Mouse (Mus musculus): Measurements from ENCODE around the gene Megf11. TPM values are rescaled to one million over a fixed set of nuclear protein-coding genes. Genes with fewer than 3 reads are reported as not detected.

Gene Megf11
- polyA plus RNA-seq, 1 experiment from 2014 or later: 0.11 TPM

GRCm38 (mm10) chr9:64697677-64698076, 312.3 kb downstream of the Megf11 start:
- no peak for DNase-seq
- TF ChIP-seq EP300 (IDR thresholded peaks at IDR 0.05; ENCODE audit: low read depth) (no peak), CTCF (IDR thresholded peaks at IDR 0.05; ENCODE audit: low read depth) (no peak)
- H3K4me3 ChIP-seq (ENCODE audit: low read depth, low read length): no peak overlapping the region
- H3K36me3 ChIP-seq (replicated peaks; ENCODE audit: insufficient read depth, low read length): peaks cover 16% of the 10 kb centered on the region
- no peak overlapping the region for H3K4me2 ChIP-seq (ENCODE audit: low read depth, low read length)
- ATAC-seq: no peak
- H3K27me3 ChIP-seq (ENCODE audit: insufficient read depth, low read length): no peaks in the 10 kb centered on the region
- H3K4me1 ChIP-seq (ENCODE audit: insufficient read depth): peaks cover 7% of the 10 kb centered on the region
- no peak overlapping the region for H3K27ac ChIP-seq (ENCODE audit: low read depth)
- no peak overlapping the region for H3K9ac ChIP-seq (replicated peaks)
- WGBS (ENCODE audit: insufficient replicate concordance): 85% methylated on average over 5 of the region's 5 CpGs
- H3K9me3 ChIP-seq (ENCODE audit: low read length): no peaks in the 10 kb centered on the region

- Histone ChIP-seq H3K27ac (ENCODE audit: low read depth) (no peak overlapping the region), H3K4me1 (ENCODE audit: insufficient read depth) (peaks cover 12% of the 10 kb centered on the region), H3K4me3 (ENCODE audit: low read depth, low read length) (no peak overlapping the region), H3K9ac (replicated peaks) (no peak overlapping the region), H3K36me3 (replicated peaks; ENCODE audit: insufficient read depth, low read length) (peaks cover 16% of the 10 kb centered on the region), H3K27me3 (ENCODE audit: insufficient read depth, low read length) (no peaks in the 10 kb centered on the region), H3K4me2 (ENCODE audit: low read depth, low read length) (no peak overlapping the region), H3K9me3 (ENCODE audit: low read length) (no peaks in the 10 kb centered on the region)
- no peak for ATAC-seq
- DNase-seq: no peak
- 95% methylated on average over 1 of the region's 1 CpGs for WGBS (ENCODE audit: insufficient replicate concordance)
- TF ChIP-seq EP300 (IDR thresholded peaks at IDR 0.05; ENCODE audit: low read depth): no peak
- TF ChIP-seq CTCF (IDR thresholded peaks at IDR 0.05; ENCODE audit: low read depth): no peak
Measured at GRCm38 (mm10) chr9:64698586-64698985, 313.2 kb downstream of the Megf11 start.

- Histone ChIP-seq H3K9ac (replicated peaks) (no peak overlapping the region), H3K27me3 (ENCODE audit: insufficient read depth, low read length) (no peaks in the 10 kb centered on the region), H3K36me3 (replicated peaks; ENCODE audit: insufficient read depth, low read length) (peaks cover 10% of the 10 kb centered on the region), H3K4me3 (ENCODE audit: low read depth, low read length) (no peak overlapping the region), H3K9me3 (ENCODE audit: low read length) (no peaks in the 10 kb centered on the region), H3K4me2 (ENCODE audit: low read depth, low read length) (no peak overlapping the region), H3K27ac (ENCODE audit: low read depth) (no peak overlapping the region), H3K4me1 (ENCODE audit: insufficient read depth) (peaks cover 24% of the 10 kb centered on the region)
- 74% methylated on average over 4 of the region's 4 CpGs for WGBS (ENCODE audit: insufficient replicate concordance)
- DNase-seq: no peak
- TF ChIP-seq CTCF (IDR thresholded peaks at IDR 0.05; ENCODE audit: low read depth): no peak
- TF ChIP-seq EP300 (IDR thresholded peaks at IDR 0.05; ENCODE audit: low read depth): no peak
- peak; percentile 47; the same call in 1 of the 2 replicates for ATAC-seq
Measured at GRCm38 (mm10) chr9:64700451-64701311, 315.3 kb downstream of the Megf11 start.

GRCm38 (mm10) chr9:64701651-64702050, 316.2 kb downstream of the Megf11 start:
- Histone ChIP-seq H3K4me1 (ENCODE audit: insufficient read depth) (peaks cover 24% of the 10 kb centered on the region), H3K9me3 (ENCODE audit: low read length) (no peaks in the 10 kb centered on the region), H3K27ac (ENCODE audit: low read depth) (no peak overlapping the region), H3K9ac (replicated peaks) (no peak overlapping the region), H3K27me3 (ENCODE audit: insufficient read depth, low read length) (no peaks in the 10 kb centered on the region), H3K4me3 (ENCODE audit: low read depth, low read length) (no peak overlapping the region), H3K4me2 (ENCODE audit: low read depth, low read length) (no peak overlapping the region), H3K36me3 (replicated peaks; ENCODE audit: insufficient read depth, low read length) (peaks cover 11% of the 10 kb centered on the region)
- no peak for ATAC-seq
- no peak for TF ChIP-seq EP300 (IDR thresholded peaks at IDR 0.05; ENCODE audit: low read depth)
- no peak for TF ChIP-seq CTCF (IDR thresholded peaks at IDR 0.05; ENCODE audit: low read depth)
- DNase-seq: no peak
- WGBS (ENCODE audit: insufficient replicate concordance): 87% methylated on average over 1 of the region's 1 CpGs

DNA sequence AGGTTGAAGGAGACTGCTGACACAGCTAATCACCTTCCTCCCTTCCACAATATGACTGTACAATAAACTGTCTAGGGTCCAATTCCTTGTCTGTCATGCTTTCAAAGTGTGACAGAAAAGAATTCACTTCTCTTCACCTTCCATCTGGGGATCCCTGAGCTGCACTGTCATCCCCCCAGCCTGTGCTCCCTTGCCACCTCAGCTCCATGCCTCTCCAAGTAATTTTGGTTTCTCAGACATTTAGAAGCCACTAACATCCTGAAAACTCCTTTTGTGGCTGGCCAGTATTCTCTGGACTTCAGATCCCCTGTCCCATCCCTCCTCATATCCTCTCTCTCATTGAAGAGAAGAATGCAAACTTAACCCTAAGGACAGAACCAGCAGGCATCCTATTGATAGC, 317.0 kb downstream of the Megf11 start:
- H3K36me3 ChIP-seq (replicated peaks; ENCODE audit: insufficient read depth, low read length): peaks cover 17% of the 10 kb centered on the region
- H3K9me3 ChIP-seq (ENCODE audit: low read length): no peaks in the 10 kb centered on the region
- no peak overlapping the region for H3K4me3 ChIP-seq (ENCODE audit: low read depth, low read length)
- H3K4me1 ChIP-seq (ENCODE audit: insufficient read depth): peaks cover 24% of the 10 kb centered on the region
- H3K27me3 ChIP-seq (ENCODE audit: insufficient read depth, low read length): no peaks in the 10 kb centered on the region
- DNase-seq: no peak
- no peak overlapping the region for H3K4me2 ChIP-seq (ENCODE audit: low read depth, low read length)
- ATAC-seq: no peak
- TF ChIP-seq EP300 (IDR thresholded peaks at IDR 0.05; ENCODE audit: low read depth) (no peak), CTCF (IDR thresholded peaks at IDR 0.05; ENCODE audit: low read depth) (no peak)
- no peak overlapping the region for H3K9ac ChIP-seq (replicated peaks)
- H3K27ac ChIP-seq (ENCODE audit: low read depth): no peak overlapping the region; the same call in 1 of the 2 replicates

GRCm38 (mm10) chr9:64702937-64703336, 317.5 kb downstream of the Megf11 start:
- Histone ChIP-seq H3K4me2 (ENCODE audit: low read depth, low read length) (no peak overlapping the region), H3K36me3 (replicated peaks; ENCODE audit: insufficient read depth, low read length) (peaks cover 22% of the 10 kb centered on the region), H3K9ac (replicated peaks) (no peak overlapping the region), H3K4me1 (ENCODE audit: insufficient read depth) (peaks cover 24% of the 10 kb centered on the region), H3K4me3 (ENCODE audit: low read depth, low read length) (no peak overlapping the region), H3K9me3 (ENCODE audit: low read length) (no peaks in the 10 kb centered on the region), H3K27me3 (ENCODE audit: insufficient read depth, low read length) (no peaks in the 10 kb centered on the region), H3K27ac (ENCODE audit: low read depth) (no peak overlapping the region; the same call in 1 of the 2 replicates)
- TF ChIP-seq CTCF (IDR thresholded peaks at IDR 0.05; ENCODE audit: low read depth) (no peak), EP300 (IDR thresholded peaks at IDR 0.05; ENCODE audit: low read depth) (no peak)
- ATAC-seq: peak; percentile 72
- 35% methylated on average over 2 of the region's 2 CpGs for WGBS (ENCODE audit: insufficient replicate concordance)
- peak; percentile 58 for DNase-seq
